Mouse (Mus musculus): ENCODE results near the gene Col17a1.

Gene Col17a1

DNA sequence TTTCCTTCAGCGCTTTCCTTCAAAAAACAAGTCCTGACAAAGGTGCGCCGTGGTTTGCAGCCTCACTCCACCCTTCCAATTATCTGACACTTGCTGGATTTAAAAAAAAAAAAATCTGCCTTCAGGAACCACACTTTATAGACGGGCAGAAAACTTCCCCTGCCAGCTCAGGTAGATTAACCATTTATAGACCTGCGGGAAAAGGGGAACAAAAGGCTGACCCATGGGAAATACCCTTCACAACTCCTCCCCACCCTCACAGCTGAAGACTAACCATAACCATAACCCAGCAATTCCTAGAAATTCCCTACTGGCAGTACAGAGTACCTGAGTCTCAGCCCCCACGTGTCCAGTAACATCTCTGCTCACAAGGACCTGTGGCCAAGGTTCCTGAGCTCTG lies at the start of gene Col17a1:
Gene Col17a1 (minus strand): TSS at position 101 of the 400 bp plus-strand sequence.
- no peak for DNase-seq

DNA sequence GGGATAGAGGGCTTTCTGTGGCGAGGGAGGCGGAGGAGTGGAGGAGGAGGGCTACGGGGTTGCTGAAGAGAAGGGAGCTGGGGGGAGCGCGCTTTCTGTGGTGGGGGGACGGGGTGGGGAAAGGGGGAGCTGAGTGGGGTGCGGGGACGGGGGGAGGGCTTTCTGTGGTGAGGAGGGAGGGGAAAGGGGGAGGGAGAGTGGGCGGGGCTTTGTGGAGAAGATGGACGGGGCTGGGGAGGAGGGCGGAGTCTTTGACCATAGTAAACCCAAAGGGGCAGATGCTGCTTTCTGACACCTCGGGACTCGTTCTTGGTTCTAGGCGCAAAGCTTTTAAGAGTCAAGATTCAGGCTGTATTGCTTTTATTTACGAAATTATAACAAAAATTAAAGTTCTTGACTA lies 40.0 kb upstream of the Col17a1 start:
- peak; percentile 86 for DNase-seq

DNA sequence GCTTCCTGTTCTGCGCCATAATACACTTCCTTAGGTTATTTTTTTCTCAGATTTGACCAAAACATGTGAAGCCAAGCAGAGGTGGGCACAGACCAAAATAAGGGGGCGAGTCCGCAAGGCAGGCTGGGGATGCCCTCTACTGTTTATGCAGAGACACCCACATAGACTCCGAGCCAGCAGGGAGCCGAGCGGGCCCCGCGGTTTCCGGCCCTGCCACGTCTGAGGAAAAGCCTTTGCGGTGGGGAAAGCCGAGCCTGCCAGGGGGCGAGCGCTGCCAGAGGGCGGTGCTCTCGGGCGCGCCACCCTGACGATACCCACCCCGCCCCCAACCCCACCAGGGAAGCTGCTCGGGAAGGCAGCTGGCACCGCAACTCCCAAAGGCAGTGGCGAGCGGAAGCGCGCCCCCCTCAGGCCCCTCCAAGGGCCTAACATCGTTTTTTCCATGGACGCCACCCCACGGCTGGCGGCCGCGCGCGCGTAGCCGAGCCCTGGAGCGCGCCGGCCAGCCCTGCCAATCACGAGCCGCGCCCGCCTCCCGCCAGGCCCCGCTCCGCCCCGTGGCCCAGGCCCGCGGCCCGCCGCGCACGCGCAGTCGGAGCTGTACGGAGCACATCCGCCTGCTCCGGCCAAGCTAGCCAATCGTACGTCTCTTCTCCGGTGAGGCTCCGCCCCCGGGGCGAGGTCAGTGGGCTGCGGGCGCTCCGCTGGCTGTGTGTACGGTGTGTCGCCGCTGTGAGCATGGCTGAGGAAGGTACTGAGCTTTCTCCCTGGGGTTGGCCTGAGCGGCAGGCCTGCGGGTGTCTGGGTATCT lies 39.4 kb upstream of the Col17a1 start, which contains the start of gene Sfr1:
Gene Sfr1 (plus strand): TSS at position 612 of the 811 bp plus-strand sequence.
- peak; percentile 99 for DNase-seq

DNA sequence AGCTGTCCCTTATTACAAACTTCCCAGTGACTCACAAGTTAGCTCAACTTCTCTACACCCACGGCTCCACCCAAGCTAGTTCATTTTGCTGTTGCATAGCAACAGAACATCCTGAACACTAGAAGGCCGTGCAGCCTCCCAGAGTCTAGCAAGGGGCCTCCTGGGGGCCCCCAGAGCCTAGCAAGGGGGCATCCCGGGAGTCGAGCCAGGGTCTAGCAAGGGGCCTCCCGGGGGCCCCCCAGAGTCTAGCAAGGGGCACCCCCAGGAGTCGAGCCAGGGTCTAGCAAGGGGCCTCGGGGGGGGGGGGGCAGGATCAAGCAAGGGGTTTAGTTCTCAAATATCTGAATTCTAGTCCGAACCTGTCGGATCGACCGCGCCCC lies 38.8 kb upstream of the Col17a1 start:
- peak; percentile 94 for DNase-seq

DNA sequence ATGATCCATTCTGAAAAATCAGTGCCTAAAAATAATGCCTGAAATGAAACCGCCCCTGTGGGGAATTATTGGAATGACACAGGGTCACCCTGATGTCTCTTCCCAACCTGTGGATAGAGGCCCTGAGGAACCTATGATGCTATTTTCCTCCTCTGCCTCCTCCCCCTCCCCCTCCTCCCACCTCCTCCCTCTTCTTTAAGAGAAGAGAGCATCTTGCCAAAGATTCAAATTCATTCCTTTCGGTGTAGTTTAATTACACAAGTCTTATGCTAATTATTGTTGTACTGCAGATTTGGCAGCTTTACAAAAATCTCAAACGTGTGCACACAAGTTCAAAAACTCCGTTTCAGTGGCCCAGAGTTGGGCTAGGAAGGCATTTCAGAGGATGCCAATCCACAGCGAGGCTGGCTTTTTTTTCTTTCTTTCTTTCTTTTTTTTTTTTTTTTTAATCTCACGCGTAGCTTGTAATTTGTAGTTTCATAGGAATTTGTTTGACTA lies 33.8 kb upstream of the Col17a1 start:
- DNase-seq = no peak

DNA sequence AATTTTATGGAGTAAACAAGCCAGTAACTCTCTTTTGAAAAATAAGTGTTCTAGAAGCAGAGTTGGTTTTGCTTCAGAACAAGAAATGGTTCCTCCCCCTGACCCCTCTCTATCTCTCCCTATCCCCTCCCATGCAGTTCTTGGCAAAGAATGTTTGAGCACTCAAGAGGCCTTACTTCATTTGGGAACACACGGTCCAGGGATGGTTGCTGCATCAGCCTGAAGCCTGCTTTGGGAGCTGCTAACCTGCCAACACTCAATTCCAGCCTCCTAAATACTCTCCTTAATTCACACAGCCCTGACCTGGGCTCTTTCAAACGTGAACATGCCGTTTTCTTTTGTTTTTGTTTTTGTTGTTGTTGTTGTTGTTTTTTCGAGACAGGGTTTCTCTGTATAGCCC lies 33.0 kb upstream of the Col17a1 start:
- DNase-seq = no peak

DNA sequence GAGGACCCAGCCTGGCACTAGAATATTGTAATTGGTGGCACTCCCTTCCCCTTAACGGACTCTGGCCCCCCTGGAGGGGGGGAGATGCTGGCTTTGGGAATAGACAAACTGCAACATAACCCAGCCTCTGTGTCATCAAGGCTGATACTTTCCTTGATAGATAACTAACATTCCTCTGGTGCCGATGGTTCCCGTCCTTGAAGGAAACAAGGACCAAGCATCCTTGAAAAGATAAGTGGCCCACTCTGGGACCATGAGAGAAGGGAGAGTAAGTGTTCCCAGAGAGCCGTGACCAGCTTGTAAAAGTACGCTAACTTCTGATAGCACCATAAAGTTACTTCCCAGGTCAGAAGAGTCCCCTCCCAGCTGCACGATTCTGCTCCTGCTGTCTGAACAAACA lies 30.6 kb upstream of the Col17a1 start:
- no peak for DNase-seq

DNA sequence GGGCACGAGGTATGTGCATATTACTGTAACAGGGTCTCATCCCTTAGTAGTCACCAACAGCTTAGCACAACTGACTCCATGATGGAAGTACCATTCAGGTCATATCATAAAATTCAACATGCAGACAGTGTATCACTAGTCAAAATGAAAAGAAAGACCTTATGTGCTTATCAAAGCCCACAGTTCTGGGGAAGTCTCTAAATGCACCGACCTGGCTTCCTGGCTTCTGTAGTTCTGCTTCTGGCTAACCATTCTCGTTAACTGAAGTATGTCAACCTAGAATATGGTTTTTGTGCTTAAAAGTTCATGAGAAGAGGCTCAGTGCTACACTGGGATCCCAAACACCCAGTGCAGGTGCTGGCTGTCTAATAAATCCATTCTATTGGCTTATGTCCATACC lies 27.3 kb upstream of the Col17a1 start:
- DNase-seq = no peak

DNA sequence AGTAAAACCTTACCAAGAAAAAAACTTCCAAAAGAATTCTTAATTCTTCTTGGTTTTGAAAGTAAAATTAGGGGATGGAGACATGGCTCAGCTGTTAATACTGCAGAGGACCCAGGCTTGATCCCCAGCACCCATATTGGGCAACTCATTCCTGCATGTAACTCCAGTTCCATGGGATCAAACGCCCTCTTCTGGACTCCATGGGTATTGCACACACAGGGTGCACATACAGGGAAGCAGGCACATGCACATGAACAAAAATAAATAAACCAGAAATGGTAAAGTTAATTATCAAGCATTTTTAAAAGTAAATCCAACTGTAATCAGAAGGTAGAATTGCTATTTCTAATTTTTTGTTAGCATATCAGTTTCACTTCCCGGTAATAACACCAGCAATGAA lies 24.2 kb upstream of the Col17a1 start:
- DNase-seq = no peak

DNA sequence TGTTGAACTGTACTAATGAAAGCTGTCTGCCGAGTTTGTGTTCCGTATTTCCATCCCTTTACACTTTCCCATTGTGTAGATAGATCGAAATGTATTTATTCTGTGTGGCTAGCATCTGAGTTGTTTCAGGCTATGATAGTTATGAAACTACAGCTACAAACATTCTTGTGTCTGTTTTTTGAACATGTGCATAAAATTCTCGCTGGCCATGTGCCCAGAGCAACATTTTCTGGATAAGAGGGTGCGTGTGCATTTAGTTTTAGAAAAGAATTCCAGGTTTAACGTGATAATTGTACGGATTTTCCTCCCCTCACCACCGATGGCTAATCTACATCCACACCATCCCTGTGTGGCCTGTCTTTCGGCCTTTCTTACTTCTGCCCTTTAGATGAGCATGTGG lies 21.6 kb upstream of the Col17a1 start:
- DNase-seq = no peak

DNA sequence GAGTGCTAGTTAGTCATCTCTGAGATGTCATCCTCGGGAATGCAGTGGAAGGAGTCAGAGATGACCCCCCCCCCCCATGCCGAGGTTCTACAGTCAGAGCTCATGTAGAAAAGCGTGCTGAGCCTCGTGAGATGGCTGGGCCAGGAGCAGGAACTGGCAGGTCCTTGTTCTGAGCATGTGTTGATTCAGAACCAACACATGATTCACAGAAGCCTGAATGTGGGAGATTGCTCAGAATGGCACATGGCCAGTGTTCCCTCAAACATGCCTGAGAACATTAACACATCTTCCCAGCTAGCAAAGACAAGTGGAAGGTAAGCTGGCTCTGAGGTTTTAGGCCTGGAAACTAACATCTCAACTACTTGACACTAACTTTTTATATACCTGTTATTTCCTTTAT lies 18.5 kb upstream of the Col17a1 start:
- DNase-seq = no peak

DNA sequence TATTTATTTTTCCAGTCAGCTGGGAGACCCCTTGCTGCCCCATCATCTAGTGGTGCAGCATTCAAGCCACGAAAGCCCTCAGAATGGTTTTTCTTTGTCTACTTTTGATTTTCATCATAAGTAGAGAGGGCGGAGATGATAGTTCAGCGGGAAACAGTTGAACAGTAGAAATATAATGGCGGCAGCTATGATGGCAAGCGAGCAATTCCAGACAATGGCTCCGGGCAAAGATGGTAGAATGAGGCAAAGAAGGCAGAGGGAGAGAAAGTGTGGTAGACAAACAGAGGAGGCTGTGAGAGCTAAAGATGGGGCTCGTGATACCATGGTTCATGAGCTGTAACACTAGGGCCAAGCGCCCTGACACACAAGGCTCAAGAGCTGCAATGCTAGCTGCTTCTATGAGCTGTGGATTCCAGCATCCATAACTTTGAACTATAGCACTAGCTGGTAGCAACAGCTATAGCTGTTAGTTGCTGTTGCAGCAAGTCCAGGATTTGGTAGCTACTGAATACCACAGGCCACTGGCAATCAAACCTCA lies 13.9 kb upstream of the Col17a1 start:
- DNase-seq = no peak

DNA sequence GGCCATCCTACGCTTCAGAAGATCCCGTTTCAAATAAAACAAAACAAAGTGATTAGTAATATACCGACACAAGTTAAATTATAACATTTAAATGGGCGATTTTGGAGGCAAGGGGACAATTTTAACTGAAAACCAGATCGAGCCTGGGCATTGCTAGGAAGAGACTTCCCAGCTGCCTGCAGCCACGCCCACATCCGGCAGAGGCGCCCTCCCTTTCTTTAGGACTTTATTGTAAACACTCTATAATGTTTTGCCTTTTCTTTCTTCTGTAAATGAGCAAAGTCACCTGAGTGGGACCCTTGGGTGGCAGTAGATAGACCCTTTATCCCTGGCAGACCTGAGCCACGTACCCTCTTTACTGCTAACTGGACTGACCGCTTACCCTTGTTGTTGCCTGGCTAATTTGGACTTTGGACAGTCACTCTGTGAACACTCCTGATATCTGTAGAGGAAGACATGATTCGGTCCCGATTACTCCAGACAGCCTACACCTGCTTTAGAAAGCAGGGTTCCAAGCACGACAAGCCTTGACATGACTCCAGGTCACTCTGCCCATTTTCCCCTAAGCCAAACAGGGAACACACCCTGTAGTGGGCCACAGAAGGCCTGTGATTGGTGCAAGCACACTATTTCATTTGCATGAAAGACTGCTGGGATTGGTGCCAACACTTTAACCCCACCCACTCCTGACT lies 13.3 kb upstream of the Col17a1 start:
- no peak for DNase-seq

DNA sequence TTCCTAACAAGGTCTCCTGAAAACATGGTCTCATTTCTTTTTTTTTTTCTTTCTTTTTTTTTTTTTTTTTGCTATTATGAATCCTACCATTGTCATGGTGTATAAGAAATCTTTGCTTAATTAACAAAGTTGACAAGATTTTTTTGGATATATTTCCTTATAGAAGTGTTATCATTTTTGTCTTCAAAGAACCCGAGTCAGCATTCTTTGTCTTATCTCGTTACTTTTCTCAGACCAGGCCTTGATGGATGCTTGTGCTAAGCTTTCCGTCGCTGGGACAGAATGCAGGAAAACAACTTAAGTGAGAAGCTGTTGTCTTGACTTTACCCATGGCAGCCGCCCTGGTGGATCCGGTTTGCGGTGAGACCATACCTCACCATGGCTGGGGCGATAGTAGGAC lies 8.6 kb upstream of the Col17a1 start:
- no peak for DNase-seq

DNA sequence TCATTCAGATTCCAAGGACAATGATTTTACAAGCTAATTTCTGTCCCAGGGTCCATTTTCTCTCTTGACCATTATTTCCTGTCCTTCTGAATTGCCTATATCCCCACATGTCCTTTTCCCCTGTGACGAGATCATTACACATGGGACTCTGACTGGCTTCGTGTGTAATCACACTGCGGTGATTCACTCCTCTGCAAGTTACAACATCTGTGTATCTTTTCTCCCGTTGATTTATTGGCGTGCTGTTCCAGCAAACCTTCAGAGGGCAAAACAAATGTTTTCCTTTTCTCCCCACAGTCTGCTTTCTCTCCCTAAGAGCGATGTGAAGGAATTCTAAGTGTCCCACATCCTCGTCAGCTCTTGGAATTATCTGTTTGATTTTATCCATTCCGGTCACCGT lies 7.8 kb upstream of the Col17a1 start:
- DNase-seq = no peak

DNA sequence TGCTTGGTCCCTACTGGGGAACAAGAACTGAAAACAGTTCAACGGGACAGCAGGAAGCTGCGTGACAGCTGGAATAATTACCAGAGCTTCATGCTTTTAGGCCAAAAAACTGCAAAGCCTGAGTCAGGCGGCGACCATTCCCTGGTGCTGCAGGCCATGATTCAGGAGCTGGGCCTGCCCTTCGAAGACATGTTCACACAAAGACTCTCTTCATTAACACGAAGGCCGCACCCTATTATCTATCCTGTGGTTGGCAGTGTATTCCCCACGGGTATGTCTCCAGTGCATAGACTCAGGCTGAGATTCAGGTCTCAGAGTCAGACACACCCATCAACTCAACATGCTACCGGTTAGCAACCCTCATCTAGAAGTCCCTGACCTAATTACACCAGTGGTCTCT lies 6.4 kb upstream of the Col17a1 start:
- DNase-seq = no peak

DNA sequence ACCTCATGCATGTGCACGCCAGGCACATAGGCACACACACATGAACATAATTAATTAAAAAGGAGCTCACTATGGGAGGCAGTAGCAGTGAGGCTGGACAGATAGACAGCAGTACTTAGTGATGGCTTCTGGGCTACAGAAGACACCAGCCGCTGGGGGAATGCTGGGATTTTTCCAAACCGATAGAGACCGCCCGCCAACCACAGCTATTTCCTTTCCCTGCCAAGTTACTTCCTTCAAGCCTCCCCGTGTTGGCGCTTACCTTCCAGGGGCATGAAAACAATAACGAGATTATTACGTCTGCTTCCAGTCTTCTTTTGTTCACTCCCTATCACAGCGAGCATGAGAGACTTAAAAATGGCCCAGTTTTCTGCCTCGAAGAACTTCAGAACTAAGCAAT lies 5.2 kb upstream of the Col17a1 start:
- no peak for DNase-seq

DNA sequence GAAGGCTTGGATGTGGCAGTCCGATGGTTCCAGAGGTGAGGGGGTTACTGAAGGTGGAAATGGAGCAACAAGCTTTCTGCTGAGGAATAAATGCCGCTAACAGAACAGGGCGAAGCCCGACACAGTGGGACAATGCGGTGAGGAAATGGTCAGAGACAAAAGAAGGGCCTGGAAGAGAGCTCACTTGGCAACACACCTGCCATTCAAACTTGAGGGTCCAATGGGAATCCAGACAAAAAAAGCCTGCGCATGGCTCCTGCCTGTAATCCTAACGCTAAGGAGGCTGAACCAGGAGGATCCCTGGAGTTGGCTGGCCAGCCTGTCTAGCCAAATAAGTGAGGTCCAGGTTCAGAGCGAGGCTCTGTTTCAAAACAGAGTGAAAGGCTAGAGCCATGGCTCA lies 4.5 kb upstream of the Col17a1 start:
- DNase-seq = no peak

DNA sequence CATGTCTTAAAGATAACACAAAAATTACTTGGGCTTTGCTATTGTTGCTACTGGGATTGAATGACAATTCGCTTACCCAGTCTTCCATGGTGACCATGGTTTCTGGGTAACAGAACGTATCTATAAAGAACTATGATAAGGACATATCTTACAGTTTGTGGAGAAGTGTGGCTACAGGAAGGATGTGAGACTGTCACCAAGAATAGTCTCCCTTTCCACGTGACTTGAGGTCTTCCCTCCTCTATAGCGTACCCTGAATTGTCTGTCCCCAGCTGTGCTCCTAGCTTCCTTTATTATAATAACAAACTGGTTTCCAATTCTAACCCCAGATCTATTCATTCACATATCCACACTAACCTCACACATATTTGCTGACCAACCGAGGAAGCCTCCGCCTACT lies 3.8 kb upstream of the Col17a1 start:
- no peak for DNase-seq

DNA sequence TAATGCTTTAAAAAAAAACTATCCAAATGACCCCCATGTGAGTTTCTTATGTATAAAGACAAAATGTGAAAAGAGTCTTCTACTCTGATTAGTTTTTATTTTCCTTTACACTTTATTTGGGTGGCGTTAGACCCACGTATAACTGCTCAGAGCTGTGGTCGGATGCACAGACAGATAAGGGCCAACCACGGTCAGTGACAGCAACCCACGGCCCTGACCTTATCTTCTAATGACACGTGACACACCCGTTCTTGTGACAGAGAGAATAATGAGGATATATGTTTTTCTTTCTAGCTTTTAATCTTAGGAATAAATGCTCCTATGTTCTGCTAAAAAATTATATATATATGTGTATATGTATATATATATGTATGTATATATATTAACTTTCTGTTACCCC lies 2.3 kb downstream of the Col17a1 start:
- no peak for DNase-seq

DNA sequence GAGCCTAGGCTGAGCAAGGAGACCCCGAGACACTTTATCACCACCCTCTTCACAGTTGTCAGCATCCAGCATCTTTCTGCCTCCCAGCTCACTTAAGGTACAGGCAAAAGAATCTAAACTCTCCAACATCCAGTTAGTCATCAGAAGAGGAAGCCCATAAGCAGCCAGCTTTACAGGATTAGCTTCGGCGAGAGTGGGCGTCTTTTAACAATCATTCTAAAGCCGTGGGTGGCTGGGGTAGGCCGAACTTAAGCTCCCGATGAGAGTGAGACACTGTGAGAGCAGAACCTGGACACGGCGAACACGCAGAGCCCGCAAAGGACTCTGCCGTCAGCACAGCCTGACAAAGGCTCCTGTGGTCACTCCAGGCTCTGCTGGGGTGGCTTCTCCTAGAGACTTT lies 13.2 kb downstream of the Col17a1 start:
- DNase-seq = no peak

DNA sequence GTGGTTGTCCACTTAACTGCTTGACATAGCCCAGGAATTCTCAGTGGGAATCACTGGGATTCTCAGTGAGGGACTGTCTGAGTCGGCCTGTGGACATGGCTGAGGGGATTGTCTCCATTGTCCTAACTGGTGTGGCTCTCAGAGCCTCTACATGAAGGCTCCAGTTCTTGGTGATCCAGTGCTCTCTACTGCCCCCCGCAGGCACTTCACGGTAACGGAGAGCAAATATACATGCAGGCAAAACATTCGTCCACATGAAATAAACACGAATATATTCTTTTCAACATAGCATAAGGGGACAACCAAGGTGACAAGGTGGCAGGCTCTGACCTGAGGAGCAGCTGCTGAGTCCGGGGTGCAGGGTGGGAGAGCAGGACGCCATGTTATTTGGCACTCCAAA lies 17.5 kb downstream of the Col17a1 start:
- DNase-seq = peak; percentile 64

DNA sequence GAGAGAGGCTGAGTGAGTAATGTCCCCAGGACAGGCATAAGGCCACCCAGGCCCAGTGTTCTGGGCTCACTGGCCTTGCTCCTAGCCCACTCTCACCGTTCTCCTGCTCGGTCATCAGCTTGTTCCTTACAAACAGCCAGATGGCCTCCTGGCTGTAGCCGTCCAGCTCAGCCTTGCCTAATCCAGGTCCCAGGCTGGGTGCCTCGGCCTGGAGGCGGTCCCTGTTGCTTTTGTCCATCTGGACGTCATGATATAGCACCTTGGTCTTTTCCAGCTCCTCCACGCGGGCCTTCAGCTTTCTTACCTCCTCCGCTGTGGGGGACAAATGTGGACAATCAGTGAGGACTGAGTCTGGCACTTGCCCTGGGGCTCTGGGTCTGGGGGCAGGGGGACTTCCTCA lies 23.5 kb downstream of the Col17a1 start:
- peak; percentile 59 for DNase-seq

DNA sequence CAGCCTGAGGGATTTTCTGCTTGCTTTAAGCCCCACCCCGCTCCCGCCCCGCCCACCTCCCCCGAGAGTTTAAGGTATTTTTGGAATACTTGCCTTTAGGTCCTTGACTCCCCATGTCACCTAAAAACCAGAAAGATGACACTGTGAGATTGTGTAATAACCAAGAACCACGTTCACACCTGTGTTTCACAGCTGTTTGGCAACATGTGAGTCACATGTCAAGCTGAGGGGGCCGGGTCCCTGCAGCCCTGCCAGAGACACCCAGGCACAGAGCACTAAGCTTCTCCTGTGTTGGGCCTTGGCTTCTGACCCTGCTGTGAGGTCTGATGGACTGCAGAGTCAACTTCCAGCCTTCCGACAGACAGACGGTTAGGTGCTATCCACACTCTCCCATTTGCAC lies 24.3 kb downstream of the Col17a1 start:
- DNase-seq = no peak
